Mouse (Mus musculus) spleen, embryonic (tissue): Measurements from ENCODE around the gene Pbx1.
"Not testable (repeated sequence)": the region's sequence is repeated elsewhere in the genome, so short reads cannot be mapped to it uniquely, and the experiment has no call there.

ENCODE experiments used
- CTCF ChIA-PET: fragments of 350-600 bp; sonication (Branson Sonifier 250); formaldehyde crosslinking; loops from one replicate; lab custom pipeline; 2022; lab: Charles Lee

The Pbx1 gene

GRCm38 (mm10) chr1:168432232-168432280, at the start of gene Pbx1:
TSS of gene Pbx1 (minus strand) at chr1:168432270.
- CTCF ChIA-PET: not testable (repeated sequence)

- CTCF ChIA-PET: no interaction called here
Measured at GRCm38 (mm10) chr1:168479626-168480025, 47.6 kb upstream of the Pbx1 start.

- CTCF ChIA-PET: no interaction called here
Measured at GRCm38 (mm10) chr1:168478829-168479228, 46.8 kb upstream of the Pbx1 start.

GRCm38 (mm10) chr1:168476917-168477316, 44.8 kb upstream of the Pbx1 start:
- CTCF ChIA-PET: no interaction called here

GRCm38 (mm10) chr1:168476216-168476897, 44.3 kb upstream of the Pbx1 start:
- CTCF ChIA-PET: no interaction called here

GRCm38 (mm10) chr1:168475579-168476208, 43.6 kb upstream of the Pbx1 start:
- CTCF ChIA-PET: no interaction called here

- CTCF ChIA-PET: no interaction called here
Measured at GRCm38 (mm10) chr1:168473255-168474069, 41.4 kb upstream of the Pbx1 start.

GRCm38 (mm10) chr1:168472545-168473254, 40.6 kb upstream of the Pbx1 start:
- CTCF ChIA-PET: no interaction called here

GRCm38 (mm10) chr1:168459426-168459825, 27.4 kb upstream of the Pbx1 start:
- CTCF ChIA-PET: no interaction called here

GRCm38 (mm10) chr1:168457191-168457747, 25.2 kb upstream of the Pbx1 start:
- CTCF ChIA-PET: no interaction called here

GRCm38 (mm10) chr1:168455178-168455577, 23.1 kb upstream of the Pbx1 start:
- CTCF ChIA-PET: no interaction called here

- CTCF ChIA-PET: no interaction called here
Measured at GRCm38 (mm10) chr1:168433671-168434070, 1.6 kb upstream of the Pbx1 start.

GRCm38 (mm10) chr1:168432281-168432725, 233 bp upstream of the Pbx1 start:
- CTCF ChIA-PET: no interaction called here

- CTCF ChIA-PET: no interaction called here
Measured at GRCm38 (mm10) chr1:168431711-168432231, 299 bp downstream of the Pbx1 start.

- CTCF ChIA-PET: no interaction called here
Measured at GRCm38 (mm10) chr1:168430868-168431710, 981 bp downstream of the Pbx1 start.

GRCm38 (mm10) chr1:168429856-168430644, 2.0 kb downstream of the Pbx1 start:
- CTCF ChIA-PET: no interaction called here

- CTCF ChIA-PET: no interaction called here
Measured at GRCm38 (mm10) chr1:168429406-168429805, 2.7 kb downstream of the Pbx1 start.

GRCm38 (mm10) chr1:168428255-168428654, 3.8 kb downstream of the Pbx1 start:
- CTCF ChIA-PET: no interaction called here

- CTCF ChIA-PET: no interaction called here
Measured at GRCm38 (mm10) chr1:168427596-168427995, 4.5 kb downstream of the Pbx1 start.

- CTCF ChIA-PET: no interaction called here
Measured at GRCm38 (mm10) chr1:168426900-168427299, 5.2 kb downstream of the Pbx1 start.
